Mouse (Mus musculus): ENCODE results near the gene Tbx20. TPM values are rescaled to one million over a fixed set of nuclear protein-coding genes. Genes with fewer than 3 reads are reported as not detected.

Gene Tbx20
- not detected in 2 replicates for polyA plus RNA-seq (2012)

- TF ChIP-seq GATA1 (IDR thresholded peaks at IDR 0.05; ENCODE audit: low read length), result no peak
These were observed at the start of gene Tbx20 for GRCm38 (mm10) chr9:24774160-24774969. Tbx20 (minus strand) TSS chr9:24774303.

- no peak for TF ChIP-seq GATA1 (IDR thresholded peaks at IDR 0.05; ENCODE audit: low read length)
These were observed 44.4 kb upstream of the Tbx20 start for GRCm38 (mm10) chr9:24818511-24818910.

GRCm38 (mm10) chr9:24812461-24812860, 38.4 kb upstream of the Tbx20 start:
- no peak for TF ChIP-seq GATA1 (IDR thresholded peaks at IDR 0.05; ENCODE audit: low read length)

- no peak for TF ChIP-seq GATA1 (IDR thresholded peaks at IDR 0.05; ENCODE audit: low read length)
These were observed 18.0 kb upstream of the Tbx20 start for GRCm38 (mm10) chr9:24792110-24792509.

- TF ChIP-seq GATA1 (IDR thresholded peaks at IDR 0.05; ENCODE audit: low read length), result no peak
These were observed 15.3 kb upstream of the Tbx20 start for GRCm38 (mm10) chr9:24789396-24789795.

- TF ChIP-seq GATA1 (IDR thresholded peaks at IDR 0.05; ENCODE audit: low read length), result no peak
These were observed 8.2 kb upstream of the Tbx20 start for GRCm38 (mm10) chr9:24782338-24782737.

GRCm38 (mm10) chr9:24780929-24781441, 6.9 kb upstream of the Tbx20 start:
- TF ChIP-seq GATA1 (IDR thresholded peaks at IDR 0.05; ENCODE audit: low read length), result no peak

- no peak for TF ChIP-seq GATA1 (IDR thresholded peaks at IDR 0.05; ENCODE audit: low read length)
These were observed 6.4 kb upstream of the Tbx20 start for GRCm38 (mm10) chr9:24780391-24780928.

GRCm38 (mm10) chr9:24779975-24780374, 5.9 kb upstream of the Tbx20 start:
- no peak for TF ChIP-seq GATA1 (IDR thresholded peaks at IDR 0.05; ENCODE audit: low read length)

- no peak for TF ChIP-seq GATA1 (IDR thresholded peaks at IDR 0.05; ENCODE audit: low read length)
These were observed 4.5 kb upstream of the Tbx20 start for GRCm38 (mm10) chr9:24778571-24778970.

GRCm38 (mm10) chr9:24777961-24778360, 3.9 kb upstream of the Tbx20 start:
- TF ChIP-seq GATA1 (IDR thresholded peaks at IDR 0.05; ENCODE audit: low read length), result no peak

GRCm38 (mm10) chr9:24777176-24777895, 3.2 kb upstream of the Tbx20 start:
- TF ChIP-seq GATA1 (IDR thresholded peaks at IDR 0.05; ENCODE audit: low read length), result no peak

GRCm38 (mm10) chr9:24776487-24776886, 2.4 kb upstream of the Tbx20 start:
- TF ChIP-seq GATA1 (IDR thresholded peaks at IDR 0.05; ENCODE audit: low read length), result no peak

- no peak for TF ChIP-seq GATA1 (IDR thresholded peaks at IDR 0.05; ENCODE audit: low read length)
These were observed 1.5 kb upstream of the Tbx20 start for GRCm38 (mm10) chr9:24775567-24775966.

- no peak for TF ChIP-seq GATA1 (IDR thresholded peaks at IDR 0.05; ENCODE audit: low read length)
These were observed 898 bp upstream of the Tbx20 start for GRCm38 (mm10) chr9:24775001-24775400.

GRCm38 (mm10) chr9:24773669-24774068, 434 bp downstream of the Tbx20 start:
- no peak for TF ChIP-seq GATA1 (IDR thresholded peaks at IDR 0.05; ENCODE audit: low read length)
